Mouse (Mus musculus): ENCODE measurements at regions not wholly inside any gene's neighbourhood (a gene's known extent, or its start where the extent isn't known, plus 50 kb on each side); places are given as distances from the start of the nearest gene placed in this dataset.

DNA sequence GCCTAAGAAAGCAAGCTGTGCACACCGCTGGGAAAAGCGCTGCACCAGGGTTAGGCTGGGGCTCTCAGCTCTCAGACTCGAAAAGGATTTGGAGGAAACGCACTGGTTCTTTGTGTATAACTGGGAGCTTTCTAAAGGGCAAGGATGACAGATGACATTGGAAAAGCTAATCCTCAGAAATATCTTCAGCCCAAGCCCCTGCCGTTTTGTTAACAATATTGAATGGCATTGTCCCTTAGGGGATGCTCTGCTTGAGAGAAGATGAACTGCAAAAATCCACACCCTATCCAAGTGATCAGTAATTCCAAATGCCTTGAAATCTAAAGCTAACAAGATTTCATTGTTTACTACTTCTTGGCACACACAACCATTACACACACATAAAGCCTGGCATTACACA is 419.1 kb downstream of the Fut8 start:
- no peak overlapping the region for H3K9ac ChIP-seq (replicated peaks; ENCODE audit: low read length)
- ATAC-seq (ENCODE audit: low FRiP score, low TSS enrichment): no peak

DNA sequence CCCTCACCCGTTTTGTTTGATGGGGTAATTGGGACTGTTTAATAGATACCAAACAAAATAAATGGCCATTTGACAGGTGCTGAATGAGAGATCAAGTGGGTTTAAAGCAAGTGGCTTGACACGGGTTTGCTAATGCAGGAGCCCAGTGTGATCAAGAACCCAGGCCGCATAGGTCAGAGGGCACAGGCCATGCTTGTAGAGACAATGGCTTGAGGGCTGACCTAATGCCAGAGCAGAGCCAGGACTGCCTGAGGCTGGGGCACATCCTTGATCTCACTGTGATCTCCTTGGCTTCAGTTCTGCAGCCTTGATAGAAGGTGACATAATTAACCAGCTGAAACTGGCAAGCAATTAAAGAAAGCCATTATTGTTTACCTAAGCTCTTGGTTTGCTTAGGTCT is 420.0 kb downstream of the Fut8 start:
- no peak overlapping the region for H3K9ac ChIP-seq (replicated peaks; ENCODE audit: low read length)
- WGBS: 45% methylated on average over 3 of the region's 3 CpGs
- no peaks in the 10 kb centered on the region for H3K4me1 ChIP-seq (ENCODE audit: insufficient read depth, low read length)
- H3K4me2 ChIP-seq (replicated peaks; ENCODE audit: low read depth, low read length): no peak overlapping the region
- H3K27me3 ChIP-seq (ENCODE audit: insufficient read depth, low read length): no peaks in the 10 kb centered on the region
- H3K36me3 ChIP-seq (ENCODE audit: insufficient read depth, low read length): no peaks in the 10 kb centered on the region
- H3K27ac ChIP-seq (ENCODE audit: low read length): no peak overlapping the region
- H3K4me3 ChIP-seq (ENCODE audit: low read length): no peak overlapping the region
- H3K9me3 ChIP-seq (ENCODE audit: low read length): no peaks in the 10 kb centered on the region
- no peak for ATAC-seq (ENCODE audit: low FRiP score, low TSS enrichment)

More for the DNA sequence above, 419.1 kb downstream of the Fut8 start:
- WGBS: 78% methylated on average over 5 of the region's 5 CpGs
- Histone ChIP-seq H3K4me3 (ENCODE audit: low read length) (no peak overlapping the region), H3K4me1 (ENCODE audit: insufficient read depth, low read length) (no peaks in the 10 kb centered on the region), H3K4me2 (replicated peaks; ENCODE audit: low read depth, low read length) (no peak overlapping the region), H3K27ac (ENCODE audit: low read length) (no peak overlapping the region), H3K36me3 (ENCODE audit: insufficient read depth, low read length) (no peaks in the 10 kb centered on the region), H3K9me3 (ENCODE audit: low read length) (no peaks in the 10 kb centered on the region), H3K27me3 (ENCODE audit: insufficient read depth, low read length) (no peaks in the 10 kb centered on the region)

DNA sequence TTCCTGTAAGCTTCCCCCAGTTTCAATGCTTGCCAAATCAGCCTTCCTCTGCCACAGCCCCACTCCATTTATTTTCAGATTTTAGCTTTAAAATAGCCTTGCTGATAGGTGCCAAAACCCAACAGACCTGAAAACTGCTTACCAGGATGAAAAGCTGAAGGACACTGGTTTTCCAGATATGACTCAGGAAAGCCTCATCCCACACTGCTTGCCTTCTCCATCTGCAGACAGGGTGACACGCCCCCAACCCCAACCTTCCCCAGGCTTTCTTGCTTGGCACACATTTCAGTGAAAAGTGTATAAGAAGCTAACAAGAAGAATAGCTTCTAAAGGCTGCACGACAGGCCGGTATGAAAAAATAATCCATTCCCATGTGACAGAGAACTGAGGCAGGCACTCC is 425.3 kb downstream of the Fut8 start:
- Histone ChIP-seq H3K4me1 (ENCODE audit: insufficient read depth, low read length) (peaks cover 6% of the 10 kb centered on the region; the same call in 1 of the 2 replicates), H3K27ac (ENCODE audit: low read length) (no peak overlapping the region), H3K36me3 (ENCODE audit: insufficient read depth, low read length) (no peaks in the 10 kb centered on the region), H3K9me3 (ENCODE audit: low read length) (no peaks in the 10 kb centered on the region), H3K27me3 (ENCODE audit: insufficient read depth, low read length) (no peaks in the 10 kb centered on the region), H3K4me3 (ENCODE audit: low read length) (no peak overlapping the region), H3K9ac (replicated peaks; ENCODE audit: low read length) (no peak overlapping the region), H3K4me2 (replicated peaks; ENCODE audit: low read depth, low read length) (no peak overlapping the region)
- WGBS: 84% methylated on average over 3 of the region's 3 CpGs
- no peak for ATAC-seq (ENCODE audit: low FRiP score, low TSS enrichment)

DNA sequence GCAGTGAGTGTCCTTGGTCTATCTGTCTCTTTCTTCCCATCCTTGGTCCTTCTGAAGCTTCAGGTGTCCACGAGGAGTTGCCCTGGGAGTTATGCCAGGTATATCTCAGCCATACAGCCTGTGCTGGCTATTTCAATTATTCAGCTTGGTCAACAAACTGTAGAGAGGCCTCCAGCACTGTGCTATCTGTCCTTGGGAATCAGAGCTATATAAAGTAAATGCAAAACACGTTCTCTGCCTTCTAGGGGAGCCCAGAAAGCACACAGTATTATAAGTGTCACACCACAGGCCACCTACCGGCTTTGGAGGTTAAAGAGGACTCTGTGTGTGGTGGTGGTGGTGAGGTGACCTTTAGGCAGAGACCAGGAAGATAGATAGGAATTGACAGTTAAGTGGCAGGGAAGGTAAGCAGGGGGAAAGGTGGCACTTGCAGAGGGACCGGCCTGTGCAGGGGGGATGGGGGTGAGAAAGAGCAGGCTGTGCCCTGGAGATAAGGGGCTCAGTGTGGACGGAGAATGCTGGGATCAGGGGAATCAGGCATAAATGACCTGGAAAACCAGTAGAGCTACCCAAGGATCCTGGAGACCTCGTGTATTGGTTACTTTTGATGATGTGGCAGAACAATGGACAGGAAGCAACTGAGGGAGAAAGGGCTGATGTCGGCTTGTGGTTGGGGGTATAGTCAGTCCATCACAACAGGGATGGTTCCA is 425.9 kb downstream of the Fut8 start:
- Histone ChIP-seq H3K9ac (replicated peaks; ENCODE audit: low read length) (no peak overlapping the region), H3K27me3 (ENCODE audit: insufficient read depth, low read length) (no peaks in the 10 kb centered on the region), H3K4me1 (ENCODE audit: insufficient read depth, low read length) (peaks cover 6% of the 10 kb centered on the region; the same call in 1 of the 2 replicates), H3K36me3 (ENCODE audit: insufficient read depth, low read length) (no peaks in the 10 kb centered on the region), H3K27ac (ENCODE audit: low read length) (no peak overlapping the region), H3K4me3 (ENCODE audit: low read length) (no peak overlapping the region), H3K9me3 (ENCODE audit: low read length) (no peaks in the 10 kb centered on the region), H3K4me2 (replicated peaks; ENCODE audit: low read depth, low read length) (no peak overlapping the region)
- 65% methylated on average over 7 of the region's 7 CpGs for WGBS
- no peak for ATAC-seq (ENCODE audit: low FRiP score, low TSS enrichment)

DNA sequence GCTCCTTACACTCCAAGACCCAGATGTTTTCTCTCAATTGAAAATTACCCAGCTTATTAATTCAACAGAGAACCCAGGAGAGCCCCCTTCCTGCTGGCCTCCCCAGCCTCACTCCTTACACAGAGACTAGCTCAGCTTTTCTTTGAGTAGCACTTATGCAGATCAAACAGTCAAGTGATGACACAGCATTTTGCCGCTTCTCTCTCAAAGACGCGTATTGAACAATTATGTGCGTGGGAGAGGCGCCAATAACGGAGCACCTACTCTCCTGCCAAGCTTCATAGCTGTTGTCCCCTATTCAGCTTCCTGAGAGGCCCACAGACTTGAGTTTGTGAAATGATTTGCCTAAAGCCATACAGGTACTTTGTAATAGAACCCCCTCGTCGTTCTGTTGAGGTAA is 428.5 kb downstream of the Fut8 start:
- ATAC-seq (ENCODE audit: low FRiP score, low TSS enrichment): no peak
- Histone ChIP-seq H3K4me1 (ENCODE audit: insufficient read depth, low read length) (peaks cover 6% of the 10 kb centered on the region; the same call in 1 of the 2 replicates), H3K4me3 (ENCODE audit: low read length) (no peak overlapping the region), H3K9ac (replicated peaks; ENCODE audit: low read length) (no peak overlapping the region), H3K27ac (ENCODE audit: low read length) (no peak overlapping the region), H3K4me2 (replicated peaks; ENCODE audit: low read depth, low read length) (no peak overlapping the region), H3K9me3 (ENCODE audit: low read length) (no peaks in the 10 kb centered on the region), H3K36me3 (ENCODE audit: insufficient read depth, low read length) (no peaks in the 10 kb centered on the region), H3K27me3 (ENCODE audit: insufficient read depth, low read length) (no peaks in the 10 kb centered on the region)
- WGBS: 73% methylated on average over 8 of the region's 8 CpGs

DNA sequence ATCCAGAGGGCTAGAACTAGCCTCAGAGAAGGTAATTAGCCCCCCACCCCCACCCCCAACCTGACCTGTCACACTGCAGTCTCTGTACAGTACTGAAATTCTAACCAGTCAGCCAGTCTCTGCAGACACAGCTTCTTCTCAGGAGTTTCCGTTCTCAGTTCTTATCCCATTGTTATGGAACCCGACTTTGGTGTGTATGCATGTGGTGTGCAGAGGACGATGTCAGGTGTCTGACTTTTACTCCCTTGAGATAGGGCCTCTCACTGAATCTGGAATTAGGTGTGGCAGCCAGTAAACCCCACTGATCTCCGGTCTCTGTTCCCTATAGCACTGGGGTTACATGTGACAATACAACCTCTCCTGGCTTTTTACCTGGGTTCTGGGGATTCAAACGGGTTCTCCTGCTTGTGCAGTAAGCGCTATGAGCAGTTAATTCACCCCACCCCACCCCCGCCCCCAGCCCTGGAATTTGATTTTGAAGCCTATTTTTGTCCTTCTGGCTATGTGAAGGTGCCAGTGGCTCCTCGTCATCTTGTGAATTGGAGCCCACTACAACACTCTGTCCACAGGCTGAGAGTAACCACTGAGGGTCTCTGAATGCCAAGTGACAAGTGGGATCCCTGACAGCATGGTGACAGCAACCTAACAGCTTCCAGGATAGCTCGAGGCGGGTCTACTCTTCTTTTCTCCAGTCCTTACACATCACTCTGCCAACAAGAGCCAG is 429.4 kb downstream of the Fut8 start:
- H3K27me3 ChIP-seq (ENCODE audit: insufficient read depth, low read length): no peaks in the 10 kb centered on the region
- H3K36me3 ChIP-seq (ENCODE audit: insufficient read depth, low read length): no peaks in the 10 kb centered on the region
- H3K4me1 ChIP-seq (ENCODE audit: insufficient read depth, low read length): peaks cover 6% of the 10 kb centered on the region; the same call in 1 of the 2 replicates
- no peak overlapping the region for H3K4me3 ChIP-seq (ENCODE audit: low read length)
- 76% methylated on average over 10 of the region's 10 CpGs for WGBS
- H3K9me3 ChIP-seq (ENCODE audit: low read length): no peaks in the 10 kb centered on the region
- no peak overlapping the region for H3K4me2 ChIP-seq (replicated peaks; ENCODE audit: low read depth, low read length)
- H3K9ac ChIP-seq (replicated peaks; ENCODE audit: low read length): no peak overlapping the region
- ATAC-seq (ENCODE audit: low FRiP score, low TSS enrichment): 0 out of 2 replicates have a peak, but pooled peaks have one; percentile 17
- no peak overlapping the region for H3K27ac ChIP-seq (ENCODE audit: low read length)

DNA sequence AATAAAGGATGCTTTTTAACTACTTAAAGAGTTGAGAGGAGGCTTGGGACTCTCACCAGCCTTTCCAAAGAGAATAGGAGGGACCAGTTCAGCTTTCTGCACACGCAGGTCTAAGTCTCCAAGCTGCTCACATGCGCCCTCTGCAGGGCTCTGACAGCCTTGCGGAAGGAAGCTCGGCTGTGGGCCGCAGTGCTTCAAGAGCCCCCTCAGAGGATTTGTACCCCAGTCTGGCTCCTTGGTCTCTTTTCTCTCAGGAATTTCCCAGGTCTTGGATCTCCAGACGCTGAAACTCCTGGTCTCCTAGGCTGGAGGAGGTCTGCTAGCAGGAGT is 429.9 kb downstream of the Fut8 start:
- ATAC-seq (ENCODE audit: low FRiP score, low TSS enrichment): peak; percentile 57; the same call in 1 of the 2 replicates
- Histone ChIP-seq H3K4me2 (replicated peaks; ENCODE audit: low read depth, low read length) (no peak overlapping the region), H3K4me1 (ENCODE audit: insufficient read depth, low read length) (peaks cover 6% of the 10 kb centered on the region; the same call in 1 of the 2 replicates), H3K4me3 (ENCODE audit: low read length) (no peak overlapping the region), H3K27ac (ENCODE audit: low read length) (no peak overlapping the region), H3K27me3 (ENCODE audit: insufficient read depth, low read length) (no peaks in the 10 kb centered on the region), H3K36me3 (ENCODE audit: insufficient read depth, low read length) (no peaks in the 10 kb centered on the region), H3K9me3 (ENCODE audit: low read length) (no peaks in the 10 kb centered on the region), H3K9ac (replicated peaks; ENCODE audit: low read length) (0 out of 2 replicates have a peak overlapping the region, but pooled peaks have one; percentile 32)
- WGBS: 3% methylated on average over 6 of the region's 6 CpGs

DNA sequence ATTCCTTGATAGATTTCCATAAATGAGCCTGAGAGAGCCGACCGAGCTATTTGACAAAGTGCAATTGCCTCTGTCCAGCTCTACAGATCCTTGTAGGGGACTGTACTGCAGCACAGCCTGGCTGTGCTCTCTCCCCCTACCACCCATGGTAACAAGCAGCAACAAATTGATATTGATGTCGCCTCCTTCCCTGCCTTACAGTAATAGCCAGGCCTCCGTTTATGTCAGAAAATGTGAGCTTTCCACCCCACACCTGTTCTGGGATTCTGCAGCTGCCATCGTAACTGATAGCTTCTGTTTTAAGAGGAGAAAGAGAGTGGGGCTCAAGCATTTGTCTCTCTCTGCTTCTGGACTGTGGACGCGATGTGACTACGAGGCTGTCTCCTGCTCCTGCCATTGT is 432.6 kb downstream of the Fut8 start:
- Histone ChIP-seq H3K27ac (ENCODE audit: low read length) (no peak overlapping the region), H3K4me3 (ENCODE audit: low read length) (no peak overlapping the region), H3K36me3 (ENCODE audit: insufficient read depth, low read length) (no peaks in the 10 kb centered on the region), H3K9ac (replicated peaks; ENCODE audit: low read length) (no peak overlapping the region), H3K4me2 (replicated peaks; ENCODE audit: low read depth, low read length) (no peak overlapping the region), H3K9me3 (ENCODE audit: low read length) (no peaks in the 10 kb centered on the region), H3K27me3 (ENCODE audit: insufficient read depth, low read length) (no peaks in the 10 kb centered on the region), H3K4me1 (ENCODE audit: insufficient read depth, low read length) (peaks cover 6% of the 10 kb centered on the region; the same call in 1 of the 2 replicates)
- no peak for ATAC-seq (ENCODE audit: low FRiP score, low TSS enrichment)
- WGBS: 66% methylated on average over 8 of the region's 8 CpGs

DNA sequence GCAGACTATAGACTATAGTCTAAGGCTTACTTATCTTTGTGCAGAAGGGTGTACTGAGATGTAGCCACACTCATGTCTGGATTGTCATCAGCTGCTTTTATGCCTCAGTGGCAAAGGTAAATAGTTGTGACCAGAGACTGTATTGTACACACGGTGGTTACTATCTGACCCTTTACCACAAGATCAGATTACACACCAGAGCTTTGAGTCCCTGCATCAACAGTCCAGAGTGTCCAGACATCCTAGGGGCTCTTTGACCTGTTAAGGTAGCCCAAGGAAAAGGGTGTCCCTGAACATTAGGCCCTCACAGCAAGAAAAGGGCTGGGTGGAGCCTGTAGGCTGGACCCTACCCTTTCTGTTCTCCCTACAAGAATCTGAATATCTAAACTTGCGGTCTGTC is 436.4 kb downstream of the Fut8 start:
- Histone ChIP-seq H3K4me2 (replicated peaks; ENCODE audit: low read depth, low read length) (no peak overlapping the region), H3K4me1 (ENCODE audit: insufficient read depth, low read length) (no peaks in the 10 kb centered on the region), H3K36me3 (ENCODE audit: insufficient read depth, low read length) (no peaks in the 10 kb centered on the region), H3K9ac (replicated peaks; ENCODE audit: low read length) (no peak overlapping the region), H3K27ac (ENCODE audit: low read length) (no peak overlapping the region), H3K9me3 (ENCODE audit: low read length) (no peaks in the 10 kb centered on the region), H3K4me3 (ENCODE audit: low read length) (no peak overlapping the region), H3K27me3 (ENCODE audit: insufficient read depth, low read length) (no peaks in the 10 kb centered on the region)
- peak; percentile 55; the same call in 1 of the 2 replicates for ATAC-seq (ENCODE audit: low FRiP score, low TSS enrichment)
- WGBS: 42% methylated on average over 2 of the region's 2 CpGs

DNA sequence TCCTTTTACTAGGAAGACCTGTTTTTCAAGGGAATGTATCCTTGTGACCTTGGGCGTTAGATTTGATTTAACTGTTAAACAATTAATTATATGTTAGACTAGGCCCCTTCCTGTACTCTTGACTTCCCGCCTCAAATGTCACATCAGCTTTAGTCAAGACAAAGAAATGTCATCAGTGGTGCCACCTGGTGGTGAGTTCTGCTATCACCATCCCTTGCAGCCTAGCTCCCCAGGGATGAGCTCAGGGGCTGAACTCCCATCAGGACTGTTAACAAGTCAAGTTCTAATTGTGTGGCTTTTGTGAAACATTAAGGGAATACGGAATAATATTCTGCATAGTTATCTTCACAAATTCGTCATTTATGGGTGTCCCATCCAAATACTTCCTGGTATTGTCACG is 436.8 kb downstream of the Fut8 start:
- Histone ChIP-seq H3K36me3 (ENCODE audit: insufficient read depth, low read length) (no peaks in the 10 kb centered on the region), H3K27me3 (ENCODE audit: insufficient read depth, low read length) (no peaks in the 10 kb centered on the region), H3K9ac (replicated peaks; ENCODE audit: low read length) (no peak overlapping the region), H3K4me3 (ENCODE audit: low read length) (no peak overlapping the region), H3K9me3 (ENCODE audit: low read length) (no peaks in the 10 kb centered on the region), H3K27ac (ENCODE audit: low read length) (no peak overlapping the region), H3K4me1 (ENCODE audit: insufficient read depth, low read length) (no peaks in the 10 kb centered on the region), H3K4me2 (replicated peaks; ENCODE audit: low read depth, low read length) (no peak overlapping the region)
- WGBS: 73% methylated on average over 5 of the region's 5 CpGs
- no peak for ATAC-seq (ENCODE audit: low FRiP score, low TSS enrichment)

All from kidney, embryonic 16.5 days (tissue).